Mouse (Mus musculus) thymus, postnatal 36 days (tissue): ENCODE data around the gene Noto.

Experiments used
- DNase-seq, 2 experiments: peaks; one replicate each; pipeline ENCODE4 v3.0.0; 2022; ENCODE audit warnings: mixed read lengths in 2 of 2

The Noto gene

DNA sequence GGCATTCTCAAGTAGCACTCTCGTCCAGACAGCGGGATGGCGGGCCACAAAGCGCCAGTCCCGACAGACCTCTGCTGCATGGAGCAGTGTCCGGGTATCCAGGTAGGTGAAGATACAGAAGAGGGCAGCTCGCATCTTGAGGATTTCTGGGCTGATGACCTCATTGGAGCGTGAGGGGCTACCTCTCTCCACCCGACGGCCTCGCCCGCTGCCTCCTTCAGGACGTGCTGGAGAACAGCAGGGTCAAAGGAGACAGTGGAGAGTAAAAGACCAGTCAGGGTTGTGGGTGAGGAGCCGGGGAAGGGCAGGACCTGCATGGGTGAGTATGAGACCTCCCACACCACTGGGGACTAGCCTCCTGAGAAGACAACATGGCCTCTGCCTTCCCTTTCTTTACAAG lies 54.7 kb downstream of the Noto start:
- no peak for DNase-seq
